Comparison of ENCODE assay signal across 11 mouse cellular contexts in genomic region chr8:11270826-11271225, GRCm38 (mm10). TPM values are rescaled to one million over a fixed set of nuclear protein-coding genes. Genes with fewer than 3 reads are reported as not detected.
DNase-seq lines count a peak whose midpoint lies in the region; ATAC-seq lines count a peak whose summit lies in the region.
"Had no signal": no experiment of that assay in that cellular context is flagged by ENCODE, and none has a peak within 500 bp of the region (broad histone marks: within the 10 kb centered on the region; RNA-seq: fewer than 3 reads in every experiment).

No protein-coding gene starts in this region.

- H3K4me1 ChIP-seq in kidney, embryonic 16.5 days (ENCODE audit: insufficient read depth, low read length), result peaks cover 33% of the 10 kb centered on the region

- H3K9ac ChIP-seq in kidney, embryonic 16.5 days (replicated peaks; ENCODE audit: low read length), result no peak overlapping the region
- H3K9ac ChIP-seq: limb, embryonic 12.5 days had no signal

- H3K9me3 ChIP-seq in kidney, embryonic 16.5 days (ENCODE audit: low read length), result no peaks in the 10 kb centered on the region
- H3K9me3 ChIP-seq: hindbrain, embryonic 10.5 days; limb, embryonic 12.5 days had no signal

- H3K36me3 ChIP-seq in kidney, embryonic 16.5 days (ENCODE audit: insufficient read depth, low read length), result peaks cover 14% of the 10 kb centered on the region
- H3K36me3 ChIP-seq: hindbrain, embryonic 10.5 days; limb, embryonic 12.5 days had no signal

- ATAC-seq in kidney, embryonic 16.5 days (ENCODE audit: low FRiP score, low TSS enrichment), result no peak
- ATAC-seq in monocyte, adult 5-6 weeks (replicated peaks; ENCODE audit: insufficient number of reproducible peaks, low FRiP score, low TSS enrichment, poor library complexity, severe bottlenecking), result no peak

- no peak overlapping the region for H3K4me2 ChIP-seq in kidney, embryonic 16.5 days (replicated peaks; ENCODE audit: low read depth, low read length)
- H3K4me2 ChIP-seq: limb, embryonic 12.5 days had no signal

- no peaks in the 10 kb centered on the region for H3K27me3 ChIP-seq in kidney, embryonic 16.5 days (ENCODE audit: insufficient read depth, low read length)
- H3K27me3 ChIP-seq: limb, embryonic 12.5 days had no signal

- 63% methylated on average over 6 of the region's 6 CpGs for WGBS in kidney, embryonic 16.5 days

- H3K4me3 ChIP-seq in kidney, embryonic 16.5 days (ENCODE audit: low read length), result no peak overlapping the region
- H3K4me3 ChIP-seq: hindbrain, embryonic 10.5 days; limb, embryonic 12.5 days had no signal

- H3K27ac ChIP-seq in kidney, embryonic 16.5 days (ENCODE audit: low read length), result no peak overlapping the region
- H3K27ac ChIP-seq: hindbrain, embryonic 10.5 days; limb, embryonic 12.5 days had no signal

- peak; percentile 65 for DNase-seq in kidney, adult 11 months
- peak; percentile 78 for DNase-seq in gastrocnemius, postnatal 25 days
- DNase-seq in kidney, adult 8-10 months, result peak; percentile 50 to 53
- peak; percentile 69 for DNase-seq in skeletal muscle tissue, adult 2 months (ENCODE audit: low read depth, low spot score)
- DNase-seq in B cell, adult 2 months, result no peak
- DNase-seq: cerebellum, adult 9-10 months had no signal

RNA-seq across cellular contexts. Expression of gene Col4a2, which starts 41.8 kb away (rescaled TPM):
- polyA plus RNA-seq in kidney, embryonic 16.5 days (2015; fragmentation: Nextera tagmentation; extraction: Ambion mirVana), result 121 and 126 TPM in 2 replicates
- total RNA-seq in gastrocnemius, postnatal 25 days (2021), result 100 to 1,000 TPM; 101 to 136 TPM
- total RNA-seq in monocyte, adult 5-6 weeks (2017), result 1.7 to 5.2 TPM (median 3.4 TPM) in 3 replicates

RNA-seq across cellular contexts. Expression of gene Col4a1, which starts 41.8 kb away (rescaled TPM):
- 382 and 440 TPM in 2 replicates for polyA plus RNA-seq in kidney, embryonic 16.5 days (2015; fragmentation: Nextera tagmentation; extraction: Ambion mirVana)
- 100 to 1,000 TPM; 206 to 284 TPM for total RNA-seq in gastrocnemius, postnatal 25 days (2021)
- total RNA-seq in monocyte, adult 5-6 weeks (2017), result 1.5 to 5.7 TPM (median 2.8 TPM) in 3 replicates
- total RNA-seq: megakaryocyte-erythroid progenitor cell, adult 5-6 weeks had no signal

Comparison
In these comparisons a context has a peak if more than half of its experiments do, and no peak if none do; other contexts are left out.
1. DNase-seq: peak in kidney, adult 11 months (single experiment), gastrocnemius, postnatal 25 days (single experiment), kidney, adult 8-10 months (2 of 2) and skeletal muscle tissue, adult 2 months (single experiment); none in B cell, adult 2 months (0 of 2).
2. RNA of gene Col4a2, which starts 41.8 kb away (total RNA-seq): 101 to 136 TPM in gastrocnemius, postnatal 25 days; 1.7 to 5.2 TPM in monocyte, adult 5-6 weeks; every median in the first group is over 10 times any median in the second.
3. RNA of gene Col4a1, which starts 41.8 kb away (total RNA-seq): 206 to 284 TPM in gastrocnemius, postnatal 25 days; 1.5 to 5.7 TPM in monocyte, adult 5-6 weeks; every median in the first group is over 10 times any median in the second.